Mouse (Mus musculus) myocyte (in vitro differentiated cells): ENCODE data around the gene Garnl3.

ENCODE experiments used
- E2F4 ChIP-seq: IDR thresholded peaks from one replicate; pipeline ENCODE4 v1.6.1; 2011; ENCODE audit warnings: mild to moderate bottlenecking, control low read depth, moderate library complexity; ENCODE audit not compliant: insufficient read depth
- MAX ChIP-seq: IDR thresholded peaks from one replicate; pipeline ENCODE4 v1.6.1; 2011; ENCODE audit warnings: low read depth, mild to moderate bottlenecking, control low read depth
- MYOD1 ChIP-seq, 3 experiments: IDR thresholded peaks; one replicate each; pipeline ENCODE4 v1.6.1; 2011; ENCODE audit warnings: control low read depth in 2 of 3, low read depth in 2 of 3, mild to moderate bottlenecking in 2 of 3, moderate library complexity in 1 of 3; ENCODE audit not compliant: insufficient read length in 2 of 3, control insufficient read depth in 1 of 3
- POLR2A ChIP-seq: IDR thresholded peaks from one replicate; pipeline ENCODE4 v1.6.1; 2011; ENCODE audit warnings: low read depth, mild to moderate bottlenecking, control low read depth, moderate library complexity; ENCODE audit not compliant: insufficient read length
- REST ChIP-seq: IDR thresholded peaks from one replicate; pipeline ENCODE4 v1.6.1; 2011; ENCODE audit warnings: mild to moderate bottlenecking, control low read depth, moderate library complexity; ENCODE audit not compliant: insufficient read depth, insufficient read length
- SRF ChIP-seq: IDR thresholded peaks from one replicate; pipeline ENCODE4 v1.6.1; 2011; ENCODE audit warnings: low read depth; ENCODE audit not compliant: control insufficient read depth, insufficient read length
- USF1 ChIP-seq: IDR thresholded peaks from one replicate; pipeline ENCODE4 v1.6.1; 2011; ENCODE audit warnings: low read depth, mild to moderate bottlenecking, control low read depth, moderate library complexity

DNA sequence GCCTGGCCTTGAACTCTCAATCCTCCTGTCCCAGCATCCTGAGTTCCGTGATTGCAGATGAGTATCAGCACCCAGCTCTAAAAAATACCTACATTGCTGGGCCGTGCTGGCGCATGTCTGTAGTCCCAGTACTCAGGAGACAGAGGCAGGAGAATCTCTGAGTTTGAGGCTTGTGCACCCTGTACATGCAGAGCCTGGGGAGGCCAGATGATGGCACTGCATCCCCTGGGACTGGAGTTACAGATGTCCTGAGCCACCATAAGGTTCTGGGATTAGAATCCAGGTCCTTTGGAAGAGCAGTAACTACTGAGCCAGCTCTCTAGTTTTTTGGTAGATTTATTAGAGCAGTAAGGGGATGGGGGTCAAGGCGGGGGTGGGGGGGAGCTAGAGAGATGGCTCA lies 191.0 kb downstream of the Garnl3 start:
- TF ChIP-seq POLR2A (no peak), MAX (no peak), REST (no peak), MYOD1 (IDR thresholded peaks at IDR 0.05; ENCODE audit: control insufficient read depth in 1 of 3, insufficient read length in 2 of 3, low read depth in 2 of 3) (no peak), USF1 (no peak), E2F4 (no peak), SRF (no peak)
